Mouse (Mus musculus) CH12.LX (cell line): ENCODE measurements around the gene Trim61. TPM values are rescaled to one million over a fixed set of nuclear protein-coding genes. Genes with fewer than 3 reads are reported as not detected.

ENCODE experiments used
- DNase-seq: peaks from one replicate; pipeline ENCODE4 v3.0.0-alpha.2; 2013; ENCODE audit errors: extremely low read depth
- H3K27ac ChIP-seq: 2 replicates; pipeline ENCODE4 v1.5.1; 2012; ENCODE audit warnings: low read depth, mild to moderate bottlenecking, control low read depth, moderate library complexity; ENCODE audit not compliant: insufficient read depth
- H3K27me3 ChIP-seq: replicated peaks from 2 replicates; pipeline ENCODE3; 2012; ENCODE audit warnings: inconsistent platforms
- H3K36me3 ChIP-seq, 2 experiments: replicated peaks in 1 of 2; 2 replicates each; pipeline versions ENCODE3 to v1.6.1; 2012; ENCODE audit warnings: inconsistent platforms in 1 of 2, low read length in 1 of 2, mild to moderate bottlenecking in 1 of 2, mixed read lengths in 1 of 2, moderate library complexity in 1 of 2; ENCODE audit not compliant: control insufficient read depth in 1 of 2, insufficient read depth in 1 of 2
- H3K4me1 ChIP-seq, 2 experiments: 2 replicates each; pipeline ENCODE4 v1.6.1; 2012; ENCODE audit warnings: inconsistent platforms in 1 of 2, moderate library complexity in 1 of 2; ENCODE audit not compliant: insufficient read depth in 2 of 2, control insufficient read depth in 1 of 2
- H3K4me2 ChIP-seq: 2 replicates; pipeline ENCODE4 v1.6.1; 2012; ENCODE audit warnings: low read depth, mild to moderate bottlenecking, control low read depth; ENCODE audit not compliant: poor library complexity, insufficient read depth, severe bottlenecking
- H3K4me3 ChIP-seq, 3 experiments: fragments of 150-350 bp in 1 of 3; sonication (generic) in 1 of 3; replicated peaks in 1 of 3; 2 replicates each; pipeline versions ENCODE3 to v1.5.1; 2011 to 2012; ENCODE audit warnings: low read depth in 2 of 3, low read length in 2 of 3, mild to moderate bottlenecking in 2 of 3, moderate library complexity in 2 of 3, control low read depth in 1 of 3, improper control_type of control experiment in 1 of 3, inconsistent platforms in 1 of 3, mixed read lengths in 1 of 3; ENCODE audit not compliant: poor library complexity in 1 of 3
- H3K79me2 ChIP-seq: replicated peaks from 2 replicates; pipeline ENCODE4 v1.6.1; 2012; ENCODE audit warnings: mild to moderate bottlenecking, moderate library complexity; ENCODE audit not compliant: control insufficient read depth, poor library complexity, insufficient read depth, severe bottlenecking; ENCODE audit errors: extremely low read depth
- H3K9ac ChIP-seq: 2 replicates; pipeline ENCODE4 v1.6.1; 2012; ENCODE audit warnings: low read depth, mild to moderate bottlenecking, control low read depth, moderate library complexity; ENCODE audit not compliant: insufficient read depth
- H3K9me3 ChIP-seq: replicated peaks from 2 replicates; pipeline ENCODE3; 2012; ENCODE audit warnings: low read length, inconsistent platforms, mixed read lengths
- BHLHE40 ChIP-seq: IDR thresholded peaks from 2 replicates; pipeline ENCODE4 v1.6.1; 2011; ENCODE audit warnings: mild to moderate bottlenecking, low read depth, low read length, improper control_type of control experiment
- CHD1 ChIP-seq: IDR thresholded peaks from 2 replicates; pipeline ENCODE4 v1.6.1; 2012; ENCODE audit warnings: low read depth, low read length, improper control_type of control experiment, inconsistent platforms
- CHD2 ChIP-seq: IDR thresholded peaks from 2 replicates; pipeline ENCODE4 v1.6.1; 2011; ENCODE audit warnings: low read length, improper control_type of control experiment
- E2F4 ChIP-seq: IDR thresholded peaks from 2 replicates; pipeline ENCODE4 v1.6.1; 2011; ENCODE audit warnings: low read depth, low read length, improper control_type of control experiment; ENCODE audit not compliant: insufficient replicate concordance
- ELF1 ChIP-seq: IDR thresholded peaks from 2 replicates; pipeline ENCODE4 v1.6.1; 2014; ENCODE audit warnings: low read depth, mild to moderate bottlenecking, inconsistent platforms, low read length, improper control_type of control experiment
- ETS1 ChIP-seq: conservative IDR thresholded peaks from 2 replicates; pipeline ENCODE4 v1.6.1; 2012; ENCODE audit warnings: low read depth, mild to moderate bottlenecking, inconsistent platforms, low read length, improper control_type of control experiment, moderate library complexity
- HCFC1 ChIP-seq: IDR thresholded peaks from 2 replicates; pipeline ENCODE4 v1.6.1; 2012; ENCODE audit warnings: low read depth, mild to moderate bottlenecking, inconsistent platforms, low read length, improper control_type of control experiment
- JUND ChIP-seq: conservative IDR thresholded peaks from 2 replicates; pipeline ENCODE4 v1.6.1; 2011; ENCODE audit warnings: low read depth, low read length, improper control_type of control experiment
- MAFK ChIP-seq: IDR thresholded peaks from 2 replicates; pipeline ENCODE4 v1.6.1; 2011; ENCODE audit warnings: low read length, improper control_type of control experiment; ENCODE audit not compliant: insufficient replicate concordance
- MAX ChIP-seq: IDR thresholded peaks from 2 replicates; pipeline ENCODE4 v1.6.1; 2011; ENCODE audit warnings: low read length, improper control_type of control experiment
- MAZ ChIP-seq: IDR thresholded peaks from 2 replicates; pipeline ENCODE4 v1.6.1; 2012; ENCODE audit warnings: low read depth, mild to moderate bottlenecking, inconsistent platforms, low read length, improper control_type of control experiment, moderate library complexity
- MEF2A ChIP-seq: IDR thresholded peaks from 2 replicates; pipeline ENCODE4 v1.6.1; 2014; ENCODE audit warnings: low read depth, mild to moderate bottlenecking, inconsistent platforms, low read length, improper control_type of control experiment, borderline replicate concordance
- MXI1 ChIP-seq: IDR thresholded peaks from 2 replicates; pipeline ENCODE4 v1.6.1; 2011; ENCODE audit warnings: mild to moderate bottlenecking, low read depth, low read length, improper control_type of control experiment
- NRF1 ChIP-seq: IDR thresholded peaks from 2 replicates; pipeline ENCODE4 v1.6.1; 2014; ENCODE audit warnings: low read depth, mild to moderate bottlenecking, inconsistent platforms, low read length, improper control_type of control experiment, moderate library complexity
- POLR2AphosphoS2 ChIP-seq: IDR thresholded peaks from 2 replicates; pipeline ENCODE4 v1.6.1; 2011; ENCODE audit warnings: low read depth, low read length, improper control_type of control experiment
- SMC3 ChIP-seq: IDR thresholded peaks from 2 replicates; pipeline ENCODE4 v1.6.1; 2011; ENCODE audit warnings: low read depth, low read length, improper control_type of control experiment
- TBP ChIP-seq: conservative IDR thresholded peaks from 2 replicates; pipeline ENCODE4 v1.6.1; 2011; ENCODE audit warnings: low read depth, low read length, improper control_type of control experiment
- TCF12 ChIP-seq: IDR thresholded peaks from 2 replicates; pipeline ENCODE4 v1.6.1; 2014; ENCODE audit warnings: low read depth, mild to moderate bottlenecking, inconsistent platforms, low read length, improper control_type of control experiment
- UBTF ChIP-seq: IDR thresholded peaks from 2 replicates; pipeline ENCODE4 v1.6.1; 2012; ENCODE audit warnings: low read depth, mild to moderate bottlenecking, inconsistent platforms, low read length, improper control_type of control experiment, moderate library complexity
- USF1 ChIP-seq: IDR thresholded peaks from 2 replicates; pipeline ENCODE4 v1.6.1; 2014; ENCODE audit warnings: low read depth, mild to moderate bottlenecking, inconsistent platforms, low read length, improper control_type of control experiment
- USF2 ChIP-seq: conservative IDR thresholded peaks from 2 replicates; pipeline ENCODE4 v1.6.1; 2011; ENCODE audit warnings: low read depth, low read length, improper control_type of control experiment
- ZMIZ1 ChIP-seq: IDR thresholded peaks from 2 replicates; pipeline ENCODE4 v1.6.1; 2012; ENCODE audit warnings: low read depth, mild to moderate bottlenecking, inconsistent platforms, low read length, improper control_type of control experiment
- dilution Hi-C: fragments of 300-500 bp; cut with MboI; formaldehyde crosslinking; loops from 2 replicates; pipeline ENCODE4 v1.14.3; 2020; ENCODE audit warnings: low sequenced_read_pairs; ENCODE audit not compliant: extremely low pct_unique_long_range_greater_than_20kb, extremely low pct_ligation_motif_present
- in situ Hi-C: fragments of 300-500 bp; cut with MboI; formaldehyde crosslinking; loops from 3 replicates; pipeline ENCODE4 v1.14.3; 2019; ENCODE audit warnings: low sequenced_read_pairs, low pct_ligation_motif_present, low pct_unique_long_range_greater_than_20kb, mixed read lengths
- polyA plus RNA-seq: library from polyadenylated mRNA; unstranded; fragments of >175 nt; gene quantifications from 2 replicates; pipeline ENCODE4 v1.2.1, GENCODE M21; 2012; ENCODE audit warnings: low read depth; ENCODE audit not compliant: insufficient read length
- total RNA-seq, 2 experiments: library from RNA; depleted of rRNA; stranded (reverse); fragments of 300-350 nt in 1 of 2; fragments of >200 nt in 1 of 2; gene quantifications; 2 replicates each; pipeline ENCODE4 v1.2.3; 2012 to 2014

Gene Trim61
- total and polyA plus RNA-seq, 3 experiments, result not detected

DNA sequence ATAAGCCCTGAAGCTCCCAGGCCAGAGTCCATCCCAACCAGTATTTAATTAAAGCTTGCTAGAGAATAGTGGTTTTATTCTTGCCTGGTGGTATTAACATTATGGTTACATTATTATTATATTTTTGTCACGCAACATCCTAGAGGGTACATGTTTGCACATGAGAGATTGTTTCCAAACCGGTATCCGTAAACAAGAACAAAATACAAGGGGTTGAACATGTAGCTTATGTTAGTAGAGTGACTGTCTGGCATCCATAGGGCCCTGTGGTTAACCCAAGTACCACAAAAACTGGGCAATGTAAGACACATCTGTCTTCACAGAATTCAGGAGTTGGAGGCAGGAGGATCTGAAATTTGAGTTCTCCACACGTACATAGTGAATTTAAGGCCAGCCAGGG lies 48.7 kb upstream of the Trim61 start:
- no peak for TF ChIP-seq USF1
- TF ChIP-seq SMC3, result no peak
- no peak for TF ChIP-seq MAX
- no peak for TF ChIP-seq USF2
- TF ChIP-seq BHLHE40, result no peak
- no peak for TF ChIP-seq MEF2A
- TF ChIP-seq MAFK, result no peak
- TF ChIP-seq POLR2AphosphoS2, result no peak
- no peak for TF ChIP-seq CHD1
- no peak for TF ChIP-seq NRF1
- TF ChIP-seq JUND, result no peak
- TF ChIP-seq MAZ, result no peak
- TF ChIP-seq CHD2, result no peak
- TF ChIP-seq MXI1, result no peak
- H3K4me1 ChIP-seq, result peaks cover 0 to 8% of the 10 kb centered on the region in 2 experiments; a peak in 1 of 4 replicates
- no peak overlapping the region for H3K4me2 ChIP-seq
- in situ Hi-C loops, result no loop called here
- no peaks in the 10 kb centered on the region for H3K36me3 ChIP-seq
- no peak overlapping the region for H3K27ac ChIP-seq
- H3K27me3 ChIP-seq, result no peaks in the 10 kb centered on the region
- no peaks in the 10 kb centered on the region for H3K9me3 ChIP-seq
- H3K79me2 ChIP-seq, result no peaks in the 10 kb centered on the region
- no peak for DNase-seq
- no peak overlapping the region for H3K4me3 ChIP-seq
- dilution Hi-C loops, result no loop called here
- no peak overlapping the region for H3K9ac ChIP-seq

DNA sequence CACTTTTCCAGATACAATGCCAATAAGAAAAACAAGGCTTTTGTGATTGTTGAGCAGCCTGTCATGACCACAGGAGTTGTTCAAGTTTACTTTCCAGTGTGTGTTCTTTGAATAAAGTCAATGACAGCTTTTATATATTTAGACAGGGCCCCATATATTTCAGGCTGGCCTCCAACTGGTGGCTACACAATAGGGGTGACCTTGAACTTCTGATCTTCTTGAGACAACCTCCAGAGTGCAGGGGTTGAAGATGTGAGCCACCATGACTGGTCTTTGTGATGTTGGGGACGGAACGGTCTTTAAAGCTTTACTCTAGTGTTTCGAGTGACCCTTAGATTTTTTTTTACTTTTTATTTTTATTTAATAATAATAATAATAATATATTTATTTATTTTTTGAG lies 47.3 kb upstream of the Trim61 start:
- Histone ChIP-seq H3K4me3 (no peak overlapping the region), H3K27ac (no peak overlapping the region), H3K9ac (no peak overlapping the region), H3K36me3 (no peaks in the 10 kb centered on the region), H3K4me2 (no peak overlapping the region), H3K4me1 (peaks cover 0 to 8% of the 10 kb centered on the region in 2 experiments; a peak in 1 of 4 replicates), H3K27me3 (no peaks in the 10 kb centered on the region), H3K9me3 (no peaks in the 10 kb centered on the region), H3K79me2 (no peaks in the 10 kb centered on the region)
- no peak for DNase-seq
- dilution Hi-C loops (no loop called here), in situ Hi-C loops (no loop called here)
- TF ChIP-seq MXI1 (no peak), MAX (no peak)

DNA sequence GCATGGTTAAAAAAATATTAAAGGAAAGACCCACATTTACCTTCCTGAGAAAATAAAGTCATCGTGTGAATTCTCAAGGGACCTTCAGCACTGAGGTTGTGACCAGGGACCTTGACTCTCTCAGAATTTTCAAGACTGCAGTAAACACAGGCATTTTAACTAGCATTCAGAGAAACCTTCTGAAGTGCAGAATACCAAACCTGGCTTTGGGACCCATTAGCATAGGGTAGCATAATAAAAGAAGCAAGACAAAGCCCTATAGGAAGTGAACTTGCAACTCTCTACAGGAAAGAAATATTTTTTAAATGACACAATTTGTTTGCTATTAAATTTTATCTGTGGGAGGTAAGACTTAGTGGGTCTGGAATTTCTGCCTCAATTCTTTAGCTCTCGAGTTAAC lies 45.7 kb upstream of the Trim61 start:
- no peak for TF ChIP-seq MEF2A
- TF ChIP-seq ZMIZ1, result no peak
- TF ChIP-seq BHLHE40, result no peak
- no peak for TF ChIP-seq HCFC1
- TF ChIP-seq SMC3, result no peak
- no peak for TF ChIP-seq ELF1
- TF ChIP-seq E2F4, result no peak
- no peak for TF ChIP-seq UBTF
- TF ChIP-seq TBP, result no peak
- TF ChIP-seq USF1, result no peak
- no peak for TF ChIP-seq ETS1
- TF ChIP-seq MAZ, result no peak
- no peak for TF ChIP-seq TCF12
- Histone ChIP-seq H3K27ac (no peak overlapping the region), H3K9ac (no peak overlapping the region), H3K9me3 (no peaks in the 10 kb centered on the region), H3K36me3 (no peaks in the 10 kb centered on the region), H3K4me2 (no peak overlapping the region), H3K27me3 (no peaks in the 10 kb centered on the region), H3K4me3 (no peak overlapping the region), H3K79me2 (no peaks in the 10 kb centered on the region), H3K4me1 (peaks cover 0 to 8% of the 10 kb centered on the region in 2 experiments; a peak in 1 of 4 replicates)
- in situ Hi-C loops (no loop called here), dilution Hi-C loops (no loop called here)
- no peak for DNase-seq
